Mouse (Mus musculus) midbrain, embryonic 14.5 days (tissue): ENCODE data around the gene Pnkd. TPM values are rescaled to one million over a fixed set of nuclear protein-coding genes. Genes with fewer than 3 reads are reported as not detected.

Experiments used
- ATAC-seq: fragments of 200-750 bp; cut with Nextera tagmentation; 2 replicates; pipeline ENCODE4 v1.8.0; 2017; ENCODE audit warnings: moderate number of reproducible peaks, moderate library complexity; ENCODE audit not compliant: low FRiP score, low TSS enrichment
- DNase-seq: peaks from one replicate; pipeline ENCODE4 v3.0.0-alpha.2; 2015
- H3K27ac ChIP-seq: fragments of 300-500 bp; sonication (generic); replicated peaks from 2 replicates; pipeline ENCODE4 v1.5.1; 2014; ENCODE audit warnings: mild to moderate bottlenecking, low read depth, low read length, moderate library complexity
- H3K27me3 ChIP-seq: fragments of 300-500 bp; sonication (generic); 2 replicates; pipeline ENCODE4 v1.6.1; 2014; ENCODE audit warnings: low read length, control low read depth, mixed read lengths; ENCODE audit not compliant: control insufficient read depth, insufficient read depth
- H3K36me3 ChIP-seq: fragments of 300-500 bp; sonication (generic); 2 replicates; pipeline ENCODE4 v1.6.1; 2014; ENCODE audit warnings: low read length, control low read depth; ENCODE audit not compliant: control insufficient read depth, insufficient read depth
- H3K4me1 ChIP-seq: fragments of 300-500 bp; sonication (generic); 2 replicates; pipeline ENCODE4 v1.6.1; 2014; ENCODE audit warnings: mild to moderate bottlenecking, antibody characterized with exemption, low read length, control low read depth; ENCODE audit not compliant: control insufficient read depth, insufficient read depth
- H3K4me2 ChIP-seq: fragments of 300-500 bp; sonication (generic); 2 replicates; pipeline ENCODE4 v1.6.1; 2014; ENCODE audit warnings: mild to moderate bottlenecking, low read length, moderate library complexity
- H3K4me3 ChIP-seq: fragments of 300-500 bp; sonication (generic); replicated peaks from 2 replicates; pipeline ENCODE4 v1.5.1; 2014; ENCODE audit warnings: low read depth, low read length
- H3K9ac ChIP-seq: fragments of 300-500 bp; sonication (generic); replicated peaks from 2 replicates; pipeline ENCODE4 v1.6.1; 2014; ENCODE audit warnings: mild to moderate bottlenecking, low read length, moderate library complexity
- H3K9me3 ChIP-seq: fragments of 300-500 bp; sonication (generic); 2 replicates; pipeline ENCODE4 v1.6.1; 2016; ENCODE audit warnings: low read length, control low read depth, mixed read lengths; ENCODE audit not compliant: control insufficient read depth
- WGBS: fragments of 180-500 bp; shearing (Covaris S2); extraction: QIAGEN DNeasy Blood & Tissue Kit; methylation state at CpG from one replicate; pipeline ENCODE4 v1.1.7; 2014; 5-methylcytosine and 5-hydroxymethylcytosine counted together
- polyA plus RNA-seq: library from polyadenylated mRNA; unstranded; fragments of >200 nt; fragmentation: Nextera tagmentation; extraction: Ambion mirVana; gene quantifications from 2 replicates; pipeline ENCODE4 v1.2.1, GENCODE M21; 2014

Gene Pnkd
- polyA plus RNA-seq, 1 experiment from 2014 or later, result 99.0 TPM

DNA sequence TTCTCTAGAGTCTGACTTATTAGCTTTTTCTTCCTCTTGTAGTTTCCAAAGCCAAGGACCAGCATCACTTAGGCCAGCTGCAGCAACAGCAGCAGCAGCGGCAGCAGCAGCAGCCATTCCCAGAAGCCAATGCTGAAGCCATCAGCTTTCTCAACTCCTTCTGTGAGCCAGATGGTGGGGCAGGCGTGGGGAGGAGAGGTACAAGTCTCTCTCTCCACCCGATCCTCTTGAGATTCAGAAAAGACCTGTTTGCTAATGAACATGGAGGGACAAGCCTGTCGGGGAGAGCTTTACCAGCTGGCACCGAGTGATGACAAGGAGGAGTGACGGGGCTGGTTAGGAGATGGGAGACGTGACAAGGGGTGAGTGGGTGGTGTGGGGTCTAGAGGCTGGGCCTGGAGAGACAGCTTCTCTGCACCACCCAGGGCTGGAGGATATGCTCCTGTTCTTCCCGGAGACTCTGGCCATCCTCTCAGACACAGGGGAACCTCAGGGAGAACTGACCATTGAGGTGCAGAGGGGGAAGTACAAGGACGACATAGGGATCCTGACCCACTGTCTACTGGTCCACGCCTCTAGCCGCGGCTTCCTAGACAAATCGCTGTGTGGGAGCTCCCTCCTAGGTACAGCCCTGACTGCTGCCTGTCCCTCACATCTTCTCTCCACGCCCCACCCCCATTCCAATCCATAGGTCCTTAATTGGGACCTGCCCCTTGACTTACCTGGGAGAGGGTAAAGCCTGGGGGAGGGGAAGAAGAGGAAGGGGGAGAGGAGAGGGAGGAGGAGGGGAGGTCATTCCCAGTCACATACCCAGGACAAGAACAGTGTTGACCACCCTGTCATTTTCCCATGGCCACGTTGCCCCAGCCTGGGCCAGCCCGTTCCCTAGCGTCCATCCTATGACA lies 77.8 kb downstream of the Pnkd start:
- no peaks in the 10 kb centered on the region for H3K9me3 ChIP-seq
- DNase-seq (no peak), ATAC-seq (peak; percentile 34; the same call in 1 of the 2 replicates)
- no peaks in the 10 kb centered on the region for H3K36me3 ChIP-seq
- no peak overlapping the region for H3K4me2 ChIP-seq
- WGBS, result 70% methylated on average over 17 of the region's 17 CpGs
- H3K27me3 ChIP-seq, result no peaks in the 10 kb centered on the region
- H3K27ac ChIP-seq, result no peak overlapping the region
- no peaks in the 10 kb centered on the region for H3K4me1 ChIP-seq
- no peak overlapping the region for H3K9ac ChIP-seq
- no peak overlapping the region for H3K4me3 ChIP-seq

DNA sequence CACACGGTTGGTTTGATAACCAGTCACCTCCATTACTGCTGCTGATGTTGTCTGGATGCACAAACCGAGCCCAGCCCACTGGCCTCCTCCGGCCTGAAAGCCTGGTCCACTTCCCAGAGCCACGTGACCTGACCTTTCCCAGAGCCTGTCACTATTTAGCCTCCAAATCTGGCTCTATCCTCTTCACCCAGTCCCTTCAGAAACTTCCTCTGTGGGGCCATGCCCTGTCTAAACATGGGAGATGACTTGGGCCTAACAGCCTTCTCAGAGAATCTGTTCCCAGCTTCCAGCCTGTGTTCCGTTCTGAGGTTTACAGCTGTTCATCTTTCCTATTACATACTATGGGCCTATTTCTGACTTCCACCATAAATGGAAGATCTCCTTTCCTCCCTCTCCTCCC lies 78.7 kb downstream of the Pnkd start:
- no peaks in the 10 kb centered on the region for H3K36me3 ChIP-seq
- 69% methylated on average over 5 of the region's 5 CpGs for WGBS

DNA sequence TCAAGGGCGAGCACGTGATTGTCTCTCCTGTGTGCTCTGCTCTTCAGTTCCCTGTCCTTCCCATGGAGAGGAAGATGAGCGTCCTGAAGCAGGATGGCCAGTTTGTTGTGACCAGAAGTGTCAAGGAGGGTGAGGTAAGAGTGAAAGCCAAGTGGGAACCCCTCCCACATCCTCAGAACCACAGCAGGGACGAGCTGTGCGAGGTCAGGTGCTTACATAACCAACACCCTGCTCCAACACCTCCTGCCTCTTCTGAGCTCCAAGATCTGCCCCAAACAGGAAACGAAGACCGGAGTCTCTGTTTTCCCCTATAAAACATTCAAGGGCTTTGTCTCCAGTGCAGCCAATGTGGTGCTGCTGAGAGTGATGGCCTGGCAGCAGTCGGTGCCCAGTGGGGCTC lies 79.5 kb downstream of the Pnkd start:
- Histone ChIP-seq H3K4me2 (no peak overlapping the region), H3K36me3 (no peaks in the 10 kb centered on the region), H3K9me3 (no peaks in the 10 kb centered on the region), H3K27ac (no peak overlapping the region), H3K4me3 (no peak overlapping the region), H3K4me1 (0 out of 2 replicates have a peak, but pooled peaks cover 4% of the 10 kb centered on the region), H3K9ac (no peak overlapping the region), H3K27me3 (no peaks in the 10 kb centered on the region)
- DNase-seq, result no peak
- ATAC-seq, result no peak
- WGBS, result 83% methylated on average over 8 of the region's 8 CpGs

More for the DNA sequence above, 78.7 kb downstream of the Pnkd start:
- Histone ChIP-seq H3K27ac (no peak overlapping the region), H3K4me3 (no peak overlapping the region), H3K4me2 (no peak overlapping the region), H3K9ac (no peak overlapping the region), H3K27me3 (no peaks in the 10 kb centered on the region), H3K9me3 (no peaks in the 10 kb centered on the region), H3K4me1 (0 out of 2 replicates have a peak, but pooled peaks cover 3% of the 10 kb centered on the region)
- ATAC-seq, result no peak
- no peak for DNase-seq

- peak; percentile 52 for DNase-seq
- Histone ChIP-seq H3K4me3 (peak overlapping the region; percentile 24), H3K4me1 (0 out of 2 replicates have a peak, but pooled peaks cover 4% of the 10 kb centered on the region), H3K9ac (no peak overlapping the region; the same call in 1 of the 2 replicates), H3K27me3 (no peaks in the 10 kb centered on the region), H3K27ac (no peak overlapping the region), H3K9me3 (no peaks in the 10 kb centered on the region), H3K36me3 (no peaks in the 10 kb centered on the region), H3K4me2 (peak overlapping the region; percentile 51)
- 22% methylated on average over 34 of the region's 34 CpGs for WGBS
- no peak for ATAC-seq
Measured at GRCm38 (mm10) chr1:74367886-74368645, 83.3 kb downstream of the Pnkd start.

DNA sequence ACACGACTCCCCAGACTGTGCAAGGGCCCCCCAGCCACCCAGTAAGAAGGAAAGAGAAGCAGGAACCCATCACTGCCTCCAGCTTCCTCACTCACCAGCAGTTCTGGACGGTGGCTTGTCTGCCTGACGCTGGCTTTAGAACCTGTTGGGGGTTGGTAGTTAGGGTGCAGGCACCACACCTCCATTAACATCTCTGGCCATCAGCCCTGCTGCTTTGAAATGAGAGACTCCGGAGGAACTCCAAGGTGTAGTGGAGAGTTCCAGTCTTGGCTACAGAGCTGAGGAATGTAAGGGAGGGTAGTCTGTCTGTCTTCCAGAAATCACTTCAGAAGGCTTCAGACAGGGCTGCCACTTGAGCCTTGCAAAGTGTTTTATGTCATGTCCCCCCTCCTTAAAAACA lies 85.3 kb downstream of the Pnkd start:
- Histone ChIP-seq H3K4me1 (0 out of 2 replicates have a peak, but pooled peaks cover 4% of the 10 kb centered on the region), H3K4me3 (no peak overlapping the region), H3K9ac (no peak overlapping the region), H3K9me3 (no peaks in the 10 kb centered on the region), H3K4me2 (no peak overlapping the region), H3K27ac (no peak overlapping the region), H3K36me3 (no peaks in the 10 kb centered on the region), H3K27me3 (no peaks in the 10 kb centered on the region)
- ATAC-seq (no peak), DNase-seq (no peak)
- WGBS, result 57% methylated on average over 4 of the region's 4 CpGs

GRCm38 (mm10) chr1:74373372-74373771 lies 88.6 kb downstream of the Pnkd start:
- H3K36me3 ChIP-seq, result no peaks in the 10 kb centered on the region
- H3K4me1 ChIP-seq, result 0 out of 2 replicates have a peak, but pooled peaks cover under 1% of the 10 kb centered on the region
- DNase-seq (no peak), ATAC-seq (no peak)
- H3K4me3 ChIP-seq, result no peak overlapping the region
- no peak overlapping the region for H3K27ac ChIP-seq
- no peak overlapping the region for H3K9ac ChIP-seq
- H3K27me3 ChIP-seq, result no peaks in the 10 kb centered on the region
- 79% methylated on average over 4 of the region's 4 CpGs for WGBS
- no peak overlapping the region for H3K4me2 ChIP-seq
- H3K9me3 ChIP-seq, result no peaks in the 10 kb centered on the region

DNA sequence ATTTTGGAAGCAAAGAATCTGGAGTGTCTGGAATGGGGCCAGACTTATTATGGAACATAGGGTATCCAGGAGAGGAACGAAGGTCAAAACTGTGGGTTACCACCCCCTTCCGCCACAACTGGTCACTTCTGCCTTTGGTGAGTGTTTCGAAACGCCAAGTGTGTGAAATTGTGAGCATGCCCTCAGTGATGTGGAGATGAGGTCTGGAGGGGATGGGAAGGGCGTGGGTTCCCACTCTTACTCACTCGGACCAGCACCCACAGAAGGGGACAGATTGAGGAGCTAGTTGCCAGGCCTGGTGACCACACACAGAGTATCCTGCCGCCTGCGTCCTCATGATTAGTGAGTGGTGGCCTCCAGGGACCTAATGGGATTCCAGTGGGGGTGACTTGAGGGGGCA lies 90.2 kb downstream of the Pnkd start, which contains the start of gene Slc11a1:
Gene Slc11a1, plus strand, starts transcription at position 216 of the 400 bp plus-strand sequence.
- DNase-seq (no peak), ATAC-seq (no peak)
- Histone ChIP-seq H3K4me3 (no peak within 1 kb of the TSS), H3K9me3 (no peaks in the 10 kb centered on the region), H3K27ac (no peak within 1 kb of the TSS), H3K4me2 (no peak within 1 kb of the TSS), H3K4me1 (no peaks in the 10 kb centered on the region), H3K27me3 (no peaks in the 10 kb centered on the region), H3K9ac (no peak within 1 kb of the TSS), H3K36me3 (no peaks in the 10 kb centered on the region)
- WGBS, result 74% methylated on average over 8 of the region's 8 CpGs

DNA sequence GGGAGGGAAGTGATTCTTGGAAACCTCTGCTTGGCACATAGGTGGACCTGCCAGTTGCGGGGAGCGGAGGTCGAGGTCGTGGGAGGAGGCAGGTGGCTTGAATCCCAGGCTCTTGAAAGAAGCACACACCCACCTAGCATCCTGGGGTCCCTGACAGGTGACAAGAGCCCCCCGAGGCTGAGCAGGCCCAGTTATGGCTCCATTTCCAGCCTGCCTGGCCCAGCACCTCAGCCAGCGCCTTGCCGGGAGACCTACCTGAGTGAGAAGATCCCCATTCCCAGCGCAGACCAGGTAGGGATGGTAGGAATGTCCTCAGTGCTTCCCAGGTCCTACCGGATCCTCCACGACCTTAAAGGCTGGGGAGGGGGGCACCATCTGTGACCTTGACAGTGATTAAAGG lies 90.8 kb downstream of the Pnkd start:
- Histone ChIP-seq H3K9me3 (no peaks in the 10 kb centered on the region), H3K27me3 (no peaks in the 10 kb centered on the region), H3K27ac (no peak overlapping the region), H3K36me3 (no peaks in the 10 kb centered on the region), H3K4me2 (no peak overlapping the region), H3K4me3 (no peak overlapping the region), H3K4me1 (no peaks in the 10 kb centered on the region), H3K9ac (no peak overlapping the region)
- DNase-seq (no peak), ATAC-seq (no peak)
- 81% methylated on average over 10 of the region's 10 CpGs for whole genome bisulfite sequencing
